Comparison of ENCODE assay signal across 8 mouse cellular contexts in the genomic region with DNA sequence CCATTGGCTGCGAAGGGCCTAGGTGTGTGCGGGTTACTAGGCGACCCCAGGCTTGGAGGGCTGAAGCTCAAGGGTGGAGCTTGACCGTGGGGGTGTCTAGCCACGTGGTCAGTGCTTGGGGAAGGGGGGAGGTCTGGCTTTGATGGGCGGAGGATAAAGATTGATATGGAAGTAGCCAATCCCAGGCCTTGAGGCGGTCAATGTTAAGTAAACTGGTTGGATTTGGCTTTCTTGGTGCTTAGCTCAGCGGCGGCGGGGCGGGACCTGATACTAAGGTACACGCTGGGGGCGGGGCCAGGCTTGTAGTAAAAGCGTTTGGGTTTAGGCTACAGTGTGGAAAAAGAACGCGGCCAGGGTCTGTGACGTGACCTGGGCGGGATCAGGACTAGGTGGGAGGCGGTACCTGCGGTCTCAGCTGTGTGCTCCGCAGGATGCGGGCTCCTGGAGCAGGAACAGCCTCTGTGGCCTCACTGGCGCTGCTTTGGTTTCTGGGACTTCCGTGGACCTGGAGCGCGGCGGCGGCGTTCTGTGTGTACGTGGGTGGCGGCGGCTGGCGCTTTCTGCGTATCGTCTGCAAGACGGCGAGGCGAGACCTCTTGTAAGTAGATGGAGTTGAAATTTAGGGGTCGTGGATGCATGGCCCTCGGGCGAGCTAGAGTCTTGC. TPM values are rescaled to one million over a fixed set of nuclear protein-coding genes. Genes with fewer than 3 reads are reported as not detected.
DNase-seq lines count a peak whose midpoint lies in the region; ATAC-seq and TF ChIP-seq lines count a peak whose summit lies in the region.

No protein-coding gene starts in this region.

- H3K9ac ChIP-seq in ES-E14 (ENCODE audit: insufficient read depth, low read depth, low read length, poor library complexity, severe bottlenecking) = peak overlapping the region; percentile 77
- peak overlapping the region; percentile 58 for H3K9ac ChIP-seq in lung, embryonic 15.5 days

- H3K4me2 ChIP-seq in lung, embryonic 15.5 days = peak overlapping the region; percentile 82

- H3K9me3 ChIP-seq in ES-E14 (ENCODE audit: control insufficient read depth, insufficient read depth, low read depth, low read length) = no peaks in the 10 kb centered on the region
- H3K9me3 ChIP-seq in hindbrain, embryonic 10.5 days = no peaks in the 10 kb centered on the region
- no peaks in the 10 kb centered on the region for H3K9me3 ChIP-seq in lung, embryonic 15.5 days

- no peaks in the 10 kb centered on the region for H3K36me3 ChIP-seq in ES-E14 (ENCODE audit: control insufficient read depth, insufficient read depth, low read length, poor library complexity, severe bottlenecking)
- no peaks in the 10 kb centered on the region for H3K36me3 ChIP-seq in hindbrain, embryonic 10.5 days
- H3K36me3 ChIP-seq in lung, embryonic 15.5 days = no peaks in the 10 kb centered on the region
- H3K36me3 ChIP-seq in thymus, adult 2 months (ENCODE audit: control insufficient read depth, insufficient read depth, low read length) = no peaks in the 10 kb centered on the region

- peaks cover 0 to 19% of the 10 kb centered on the region in 2 experiments; a peak in 2 of 4 replicates for H3K4me1 ChIP-seq in ES-E14 (ENCODE audit: control insufficient read depth in 2 of 2, insufficient read depth in 2 of 2, low read length in 2 of 2, poor library complexity in 1 of 2)
- peaks cover 40% of the 10 kb centered on the region for H3K4me1 ChIP-seq in hindbrain, embryonic 10.5 days (replicated peaks)
- peaks cover 40% of the 10 kb centered on the region for H3K4me1 ChIP-seq in lung, embryonic 15.5 days
- peaks cover 39% of the 10 kb centered on the region for H3K4me1 ChIP-seq in thymus, adult 2 months (replicated peaks; ENCODE audit: control insufficient read depth, insufficient read depth, low read length)

- ATAC-seq in frontal cortex, adult (ENCODE audit: low TSS enrichment) = peak; percentile 74
- peak; percentile 84 for ATAC-seq in lung, embryonic 15.5 days (ENCODE audit: borderline replicate concordance, extremely low read depth, low FRiP score, low TSS enrichment)

- H3K4me3 ChIP-seq in ES-E14 (ENCODE audit: insufficient read depth in 1 of 2, low read depth in 1 of 2, low read length in 2 of 2, poor library complexity in 1 of 2, severe bottlenecking in 1 of 2) = peak overlapping the region; percentile 76 to 98
- H3K4me3 ChIP-seq in hindbrain, embryonic 10.5 days = peak overlapping the region; percentile 80
- H3K4me3 ChIP-seq in lung, embryonic 15.5 days = peak overlapping the region; percentile 66
- H3K4me3 ChIP-seq in thymus, adult 2 months (ENCODE audit: control insufficient read depth, insufficient read depth, low read length) = peak overlapping the region; percentile 55

- in situ Hi-C loops in ES-E14 (cut with MboI; ENCODE audit: low sequenced_read_pairs in 2 of 2, unreplicated experiment in 2 of 2) = no loop called here

- DNase-seq in ES-E14 (ENCODE audit: low read depth, low spot score) = peak; percentile 100
- peak; percentile 96 to 98 for DNase-seq in cerebellum, adult 18-20 months
- DNase-seq in hindbrain, embryonic 10.5 days (ENCODE audit: low spot score) = peak; percentile 90
- peak; percentile 94 for DNase-seq in layer of hippocampus, adult 9-10 months (ENCODE audit: low spot score)
- DNase-seq in ovary, adult 18-20 months (ENCODE audit: low spot score) = peak; percentile 94
- peak; percentile 85 for DNase-seq in thymus, adult 2 months

- TF ChIP-seq CTCF in thymus, adult 2 months (IDR thresholded peaks at IDR 0.05; ENCODE audit: borderline replicate concordance, control insufficient read depth, extremely low read depth, insufficient read depth, low read length, poor library complexity) = no peak

- peaks cover 51% of the 10 kb centered on the region for H3K27me3 ChIP-seq in hindbrain, embryonic 10.5 days (ENCODE audit: insufficient read depth, poor library complexity, severe bottlenecking)
- H3K27me3 ChIP-seq in lung, embryonic 15.5 days = no peaks in the 10 kb centered on the region; the same call in 1 of the 2 replicates
- no peaks in the 10 kb centered on the region for H3K27me3 ChIP-seq in thymus, adult 2 months (ENCODE audit: control insufficient read depth, insufficient read depth, low read length)

- TF ChIP-seq POLR2A in thymus, adult 2 months (IDR thresholded peaks at IDR 0.05; ENCODE audit: control insufficient read depth, extremely low read depth, insufficient read depth, low read length, poor library complexity) = no peak

- under 1% methylated on average over 41 of the region's 41 CpGs for WGBS in hindbrain, embryonic 10.5 days
- WGBS in lung, embryonic 15.5 days = under 1% methylated on average over 41 of the region's 41 CpGs
- WGBS in thymus, adult 2 months = under 1% methylated on average over 41 of the region's 41 CpGs

- peak overlapping the region; percentile 76; the same call in 1 of the 2 replicates for H3K27ac ChIP-seq in ES-E14 (ENCODE audit: insufficient read depth, low read depth, low read length, poor library complexity, severe bottlenecking)
- peak overlapping the region; percentile 80 for H3K27ac ChIP-seq in hindbrain, embryonic 10.5 days
- peak overlapping the region; percentile 92 for H3K27ac ChIP-seq in lung, embryonic 15.5 days
- H3K27ac ChIP-seq in thymus, adult 2 months (ENCODE audit: control insufficient read depth, insufficient read depth, low read length) = peak overlapping the region; percentile 9; the same call in 1 of the 2 replicates

TF ChIP-seq in ES-E14, 5 proteins besides CTCF, POLR2A, EP300 and RAD21:
- TF ChIP-seq MAFK (IDR thresholded peaks at IDR 0.05; ENCODE audit: insufficient read depth, low read depth, low read length) = 0 out of 2 replicates have a peak, but pooled peaks have one; percentile 6
- no peak for TF ChIP-seq ZNF384 (IDR thresholded peaks at IDR 0.05; ENCODE audit: low read depth, low read length)

RNA-seq across cellular contexts. Expression of gene Slc27a1, which starts 1.7 kb away (rescaled TPM):
- total RNA-seq in ES-E14 (2012; rRNA removed) = 24.5 and 45.9 TPM in 2 replicates
- 24.1 and 28.9 TPM in 2 replicates for polyA plus RNA-seq in hindbrain, embryonic 10.5 days (2016; fragmentation: Nextera tagmentation; extraction: Ambion mirVana)
- polyA plus RNA-seq in lung, embryonic 15.5 days (2015; fragmentation: Nextera tagmentation; extraction: Ambion mirVana) = 34.3 and 36.7 TPM in 2 replicates
- polyA plus RNA-seq in thymus, adult 2 months (2012; rRNA removed) = 174 and 176 TPM in 2 replicates

RNA-seq across cellular contexts. Expression of gene Nxnl1, which starts 4.0 kb away (rescaled TPM):
- not detected in 2 replicates for total RNA-seq in ES-E14 (2012; rRNA removed)
- polyA plus RNA-seq in hindbrain, embryonic 10.5 days (2016; fragmentation: Nextera tagmentation; extraction: Ambion mirVana) = not detected in 2 replicates
- polyA plus RNA-seq in lung, embryonic 15.5 days (2015; fragmentation: Nextera tagmentation; extraction: Ambion mirVana) = not detected in 2 replicates
- polyA plus RNA-seq in thymus, adult 2 months (2012; rRNA removed) = 0.05 and 0.06 TPM in 2 replicates

RNA-seq across cellular contexts. Expression of gene Tmem221, which starts 11.8 kb away (rescaled TPM):
- total RNA-seq in ES-E14 (2012; rRNA removed) = 0.18 and 0.58 TPM in 2 replicates
- polyA plus RNA-seq in hindbrain, embryonic 10.5 days (2016; fragmentation: Nextera tagmentation; extraction: Ambion mirVana) = 0.18 and 0.26 TPM in 2 replicates
- polyA plus RNA-seq in lung, embryonic 15.5 days (2015; fragmentation: Nextera tagmentation; extraction: Ambion mirVana) = 3.3 and 4.6 TPM in 2 replicates
- 15.5 and 17.2 TPM in 2 replicates for polyA plus RNA-seq in thymus, adult 2 months (2012; rRNA removed)

RNA-seq across cellular contexts. Expression of gene Pgls, which starts 21.6 kb away (rescaled TPM):
- total RNA-seq in ES-E14 (2012; rRNA removed) = 95.6 and 124 TPM in 2 replicates
- polyA plus RNA-seq in hindbrain, embryonic 10.5 days (2016; fragmentation: Nextera tagmentation; extraction: Ambion mirVana) = 254 and 268 TPM in 2 replicates
- 228 and 230 TPM in 2 replicates for polyA plus RNA-seq in lung, embryonic 15.5 days (2015; fragmentation: Nextera tagmentation; extraction: Ambion mirVana)
- polyA plus RNA-seq in thymus, adult 2 months (2012; rRNA removed) = 280 and 369 TPM in 2 replicates

RNA-seq across cellular contexts. Expression of gene Fam129c, which starts 27.0 kb away (rescaled TPM):
- total RNA-seq in ES-E14 (2012; rRNA removed) = 9.0 and 15.2 TPM in 2 replicates
- polyA plus RNA-seq in hindbrain, embryonic 10.5 days (2016; fragmentation: Nextera tagmentation; extraction: Ambion mirVana) = 5.0 and 5.3 TPM in 2 replicates
- polyA plus RNA-seq in lung, embryonic 15.5 days (2015; fragmentation: Nextera tagmentation; extraction: Ambion mirVana) = 3.1 and 3.4 TPM in 2 replicates
- 23.9 and 28.4 TPM in 2 replicates for polyA plus RNA-seq in thymus, adult 2 months (2012; rRNA removed)

Comparison
In these comparisons a context has a peak if more than half of its experiments do, and no peak if none do; other contexts are left out.
1. Peak in every context shown above with its lines: DNase-seq, ATAC-seq, H3K4me3 ChIP-seq and H3K27ac ChIP-seq.
2. H3K27ac ChIP-seq: peak in every context shown above with its lines; median percentile 92 in lung, embryonic 15.5 days; 80 in hindbrain, embryonic 10.5 days; 76 in ES-E14; 9 in thymus, adult 2 months.